Mouse (Mus musculus): ENCODE measurements around the gene Clic3.

DNA sequence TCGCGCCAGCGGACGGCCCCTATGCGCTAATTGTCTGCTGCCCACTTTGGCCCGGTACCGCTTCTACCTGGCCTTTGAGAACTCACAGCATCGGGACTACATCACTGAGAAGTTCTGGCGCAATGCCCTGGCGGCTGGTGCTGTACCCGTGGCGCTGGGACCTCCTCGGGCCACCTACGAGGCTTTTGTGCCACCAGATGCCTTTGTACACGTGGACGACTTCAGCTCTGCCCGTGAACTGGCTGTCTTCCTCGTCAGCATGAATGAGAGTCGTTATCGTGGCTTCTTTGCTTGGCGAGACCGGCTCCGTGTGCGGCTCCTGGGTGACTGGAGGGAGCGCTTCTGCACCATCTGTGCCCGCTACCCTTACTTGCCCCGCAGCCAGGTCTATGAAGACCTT is 31.2 kb upstream of the Clic3 start:
- TF ChIP-seq CTCF (conservative IDR thresholded peaks at IDR 0.05; ENCODE audit: insufficient read depth, insufficient read length, low read depth, low read length) (no peak), POLR2A (IDR thresholded peaks at IDR 0.05; ENCODE audit: low read depth, low read length) (no peak)
